ENCODE assay signal across 8 mouse cellular contexts in the genomic region with DNA sequence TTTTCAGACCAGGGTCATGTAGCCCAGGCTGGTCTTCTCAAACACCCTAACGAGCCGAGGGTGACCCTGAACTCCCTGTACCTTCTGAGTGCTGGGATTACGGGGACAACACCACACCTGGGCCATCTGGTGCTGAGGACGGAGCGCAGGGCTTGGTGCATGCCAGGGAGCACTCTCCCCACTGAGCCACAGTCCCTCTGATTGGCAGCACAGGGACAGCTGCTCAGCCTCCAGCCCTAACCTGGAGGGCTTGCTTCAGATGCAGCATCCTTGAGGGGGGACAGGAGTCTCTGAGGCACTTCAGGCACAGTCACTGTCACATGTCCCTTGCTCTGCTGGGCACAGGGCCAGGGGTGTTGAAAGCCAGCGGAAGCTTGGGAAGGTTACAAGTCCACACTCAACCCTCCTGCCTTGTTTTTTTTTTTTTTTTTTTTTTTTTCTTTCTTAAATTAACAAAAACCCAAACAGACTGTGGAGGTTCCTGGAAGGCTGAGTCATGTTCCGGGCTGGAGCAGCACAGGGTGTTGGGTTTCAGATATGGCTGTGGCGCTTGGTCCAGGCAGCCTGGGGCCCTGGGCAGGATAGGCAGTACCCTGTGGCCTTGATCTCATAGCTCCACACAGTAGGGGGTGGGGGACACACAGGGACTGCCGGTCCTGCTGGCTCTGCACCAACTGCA. TPM values are rescaled to one million over a fixed set of nuclear protein-coding genes. Genes with fewer than 3 reads are reported as not detected.
DNase-seq lines count a peak whose midpoint lies in the region; ATAC-seq and TF ChIP-seq lines count a peak whose summit lies in the region.

No protein-coding gene starts in this region.

- no peak overlapping the region for H3K4me2 ChIP-seq in forebrain, postnatal 0 days (ENCODE audit: low read depth)
- H3K4me2 ChIP-seq in lung, embryonic 16.5 days (ENCODE audit: low read depth, low read length), result no peak overlapping the region

- WGBS in forebrain, postnatal 0 days, result 60% methylated on average over 9 of the region's 9 CpGs
- 46% methylated on average over 9 of the region's 9 CpGs for WGBS in lung, embryonic 16.5 days

- no peak for TF ChIP-seq POLR2A in MEL (IDR thresholded peaks at IDR 0.05; ENCODE audit: control insufficient read depth in 1 of 2, insufficient read depth in 1 of 2, low read depth in 1 of 2, low read length in 2 of 2, poor library complexity in 1 of 2)

- DNase-seq in MEL (ENCODE audit: low read depth, low spot score), result peak; percentile 89
- DNase-seq in forebrain, postnatal 0 days, result no peak
- peak; percentile 91 for DNase-seq in heart, postnatal 4 days
- DNase-seq in layer of hippocampus, adult 9-11 months, result peak; percentile 90
- peak; percentile 55 for DNase-seq in ovary, postnatal 14 days (ENCODE audit: low spot score)

- H3K9ac ChIP-seq in MEL (ENCODE audit: control insufficient read depth, low read depth, low read length, poor library complexity, severe bottlenecking), result peak overlapping the region; percentile 47
- no peak overlapping the region for H3K9ac ChIP-seq in forebrain, postnatal 0 days
- H3K9ac ChIP-seq in lung, embryonic 16.5 days (ENCODE audit: low read length), result peak overlapping the region; percentile 49; the same call in 1 of the 2 replicates

- TF ChIP-seq RAD21 in MEL (IDR thresholded peaks at IDR 0.05; ENCODE audit: low read depth, low read length), result no peak

- no peak overlapping the region for H3K4me3 ChIP-seq in MEL (ENCODE audit: control insufficient read depth in 1 of 2, insufficient read depth in 1 of 2, low read depth in 2 of 2, low read length in 2 of 2)
- H3K4me3 ChIP-seq in forebrain, postnatal 0 days (ENCODE audit: low read depth, low read length), result no peak overlapping the region
- H3K4me3 ChIP-seq in lung, embryonic 16.5 days (ENCODE audit: low read length), result no peak overlapping the region

- TF ChIP-seq EP300 in MEL (IDR thresholded peaks at IDR 0.05; ENCODE audit: low read depth in 1 of 2, low read length in 2 of 2), result peak in 1 of 2 experiments; percentile 64; a peak in 3 of 4 replicates

- ATAC-seq in cerebellum, adult (ENCODE audit: insufficient number of reproducible peaks, low FRiP score, low TSS enrichment), result peak; percentile 65
- ATAC-seq in forebrain, postnatal 0 days, result peak; percentile 61
- peak; percentile 88 for ATAC-seq in lung, embryonic 16.5 days (ENCODE audit: low read depth)
- ATAC-seq in inflammation-experienced regulatory T-cells, adult 6 months, result no peak

- H3K9me3 ChIP-seq in MEL (replicated peaks; ENCODE audit: insufficient read depth, low read length), result no peaks in the 10 kb centered on the region
- no peaks in the 10 kb centered on the region for H3K9me3 ChIP-seq in forebrain, postnatal 0 days (ENCODE audit: low read length)
- no peaks in the 10 kb centered on the region for H3K9me3 ChIP-seq in lung, embryonic 16.5 days (ENCODE audit: control insufficient read depth, low read length)

- H3K4me1 ChIP-seq in MEL (ENCODE audit: control insufficient read depth in 1 of 2, insufficient read depth in 2 of 2, low read length in 2 of 2), result peaks cover 0 to 24% of the 10 kb centered on the region in 2 experiments; a peak in 2 of 4 replicates
- H3K4me1 ChIP-seq in forebrain, postnatal 0 days (ENCODE audit: insufficient read depth), result no peaks in the 10 kb centered on the region
- H3K4me1 ChIP-seq in lung, embryonic 16.5 days (replicated peaks; ENCODE audit: control insufficient read depth, insufficient read depth, low read length), result peaks cover 28% of the 10 kb centered on the region

- no peaks in the 10 kb centered on the region; the same call in 1 of the 2 replicates for H3K79me2 ChIP-seq in MEL (ENCODE audit: control insufficient read depth, insufficient read depth, low read length, poor library complexity)

- H3K27me3 ChIP-seq in MEL (ENCODE audit: control insufficient read depth in 1 of 2, insufficient read depth in 2 of 2, low read length in 2 of 2), result no peaks in the 10 kb centered on the region
- H3K27me3 ChIP-seq in forebrain, postnatal 0 days (ENCODE audit: insufficient read depth, low read length), result no peaks in the 10 kb centered on the region
- no peaks in the 10 kb centered on the region for H3K27me3 ChIP-seq in lung, embryonic 16.5 days (ENCODE audit: control insufficient read depth, insufficient read depth, low read depth, low read length)

- no peak for TF ChIP-seq CTCF in MEL (IDR thresholded peaks at IDR 0.05 in 2 of 3, conservative IDR thresholded peaks at IDR 0.05 in 1 of 3; ENCODE audit: control insufficient read depth in 1 of 3, insufficient read depth in 1 of 3, low read depth in 2 of 3, low read length in 3 of 3, poor library complexity in 1 of 3, severe bottlenecking in 1 of 3)
- no peak for TF ChIP-seq CTCF in forebrain, postnatal 0 days (IDR thresholded peaks at IDR 0.05; ENCODE audit: low read depth)

- peak overlapping the region; percentile 81 for H3K27ac ChIP-seq in MEL (ENCODE audit: control insufficient read depth, low read depth, low read length)
- no peak overlapping the region for H3K27ac ChIP-seq in forebrain, postnatal 0 days (ENCODE audit: low read depth, low read length)
- H3K27ac ChIP-seq in lung, embryonic 16.5 days (ENCODE audit: low read length), result peak overlapping the region; percentile 89

- H3K36me3 ChIP-seq in MEL (ENCODE audit: control insufficient read depth in 1 of 2, insufficient read depth in 2 of 2, low read length in 2 of 2), result peaks cover 0 to 20% of the 10 kb centered on the region in 2 experiments; a peak in 3 of 4 replicates
- H3K36me3 ChIP-seq in forebrain, postnatal 0 days (ENCODE audit: insufficient read depth), result peaks cover 8% of the 10 kb centered on the region
- H3K36me3 ChIP-seq in lung, embryonic 16.5 days (ENCODE audit: control insufficient read depth, insufficient read depth, low read length), result peaks cover 5% of the 10 kb centered on the region; the same call in 1 of the 2 replicates

TF ChIP-seq in MEL, 35 proteins besides CTCF, POLR2A, EP300 and RAD21 (continues in another document):
- TF ChIP-seq BHLHE40 (IDR thresholded peaks at IDR 0.05; ENCODE audit: borderline replicate concordance, low read depth, low read length) (no peak), ZKSCAN1 (IDR thresholded peaks at IDR 0.05; ENCODE audit: low read depth, low read length) (no peak; the same call in 1 of the 2 replicates), USF1 (IDR thresholded peaks at IDR 0.05; ENCODE audit: low read depth, low read length) (peak; percentile 82), MXI1 (IDR thresholded peaks at IDR 0.05; ENCODE audit: low read depth, low read length) (peak; percentile 63; the same call in 1 of the 2 replicates)

RNA-seq across cellular contexts. Expression of a gene that starts 24.0 kb away (rescaled TPM):
- total RNA-seq in MEL (2012; rRNA removed), result 422 and 508 TPM in 2 replicates
- 100 to 1,000 TPM in 1 of 2 experiments, not detected in 1; 536 TPM for polyA plus RNA-seq in MEL (2012; ENCODE audit: insufficient read depth in 1 of 2, insufficient read length in 2 of 2, low read depth in 1 of 2, low replicate concordance in 2 of 2, missing spikeins in 1 of 2)
- 401 and 478 TPM in 2 replicates for total RNA-seq in forebrain, postnatal 0 days (2014; rRNA removed)
- polyA plus RNA-seq in forebrain, postnatal 0 days (2015; fragmentation: Nextera tagmentation; extraction: Ambion mirVana), result 644 and 800 TPM in 2 replicates
- total RNA-seq in heart, postnatal 4 days (2021), result 100 to 1,000 TPM; 450 to 489 TPM
- 554 and 585 TPM in 2 replicates for polyA plus RNA-seq in lung, embryonic 16.5 days (2015; fragmentation: Nextera tagmentation; extraction: Ambion mirVana)
- 100 to 1,000 TPM; 346 to 445 (median 381) TPM for polyA plus RNA-seq in inflammation-experienced regulatory T-cells, adult 6 months (2017; shearing (Covaris generic))

RNA-seq across cellular contexts. Expression of a gene that starts 31.4 kb away (rescaled TPM):
- total RNA-seq in MEL (2012; rRNA removed), result 156 and 169 TPM in 2 replicates
- 100 to 1,000 TPM; 258 to 279 TPM for polyA plus RNA-seq in MEL (2012; ENCODE audit: insufficient read depth in 1 of 2, insufficient read length in 2 of 2, low read depth in 1 of 2, low replicate concordance in 2 of 2, missing spikeins in 1 of 2)
- total RNA-seq in forebrain, postnatal 0 days (2014; rRNA removed), result 104 and 129 TPM in 2 replicates
- 168 and 184 TPM in 2 replicates for polyA plus RNA-seq in forebrain, postnatal 0 days (2015; fragmentation: Nextera tagmentation; extraction: Ambion mirVana)
- 10 to 100 TPM; 66.6 to 70.7 TPM for total RNA-seq in heart, postnatal 4 days (2021)
- 194 and 210 TPM in 2 replicates for polyA plus RNA-seq in lung, embryonic 16.5 days (2015; fragmentation: Nextera tagmentation; extraction: Ambion mirVana)
- polyA plus RNA-seq in inflammation-experienced regulatory T-cells, adult 6 months (2017; shearing (Covaris generic)), result 100 to 1,000 TPM; 137 to 227 (median 211) TPM

RNA-seq across cellular contexts. Expression of a gene that starts 34.4 kb away (rescaled TPM):
- total RNA-seq in MEL (2012; rRNA removed), result 14.6 and 15.8 TPM in 2 replicates
- 10 to 100 TPM in 1 of 2 experiments, not detected in 1; 29.0 TPM for polyA plus RNA-seq in MEL (2012; ENCODE audit: insufficient read depth in 1 of 2, insufficient read length in 2 of 2, low read depth in 1 of 2, low replicate concordance in 2 of 2, missing spikeins in 1 of 2)
- 19.2 and 24.2 TPM in 2 replicates for total RNA-seq in forebrain, postnatal 0 days (2014; rRNA removed)
- 4.6 and 6.8 TPM in 2 replicates for polyA plus RNA-seq in forebrain, postnatal 0 days (2015; fragmentation: Nextera tagmentation; extraction: Ambion mirVana)
- total RNA-seq in heart, postnatal 4 days (2021), result 10 to 100 TPM; 19.0 to 19.4 TPM
- polyA plus RNA-seq in lung, embryonic 16.5 days (2015; fragmentation: Nextera tagmentation; extraction: Ambion mirVana), result 18.7 and 19.1 TPM in 2 replicates
- 10 to 100 TPM; 30.4 to 39.1 (median 32.6) TPM for polyA plus RNA-seq in inflammation-experienced regulatory T-cells, adult 6 months (2017; shearing (Covaris generic))

RNA-seq across cellular contexts. Expression of a gene that starts 44.6 kb away (rescaled TPM):
- 77.8 and 108 TPM in 2 replicates for total RNA-seq in MEL (2012; rRNA removed)
- polyA plus RNA-seq in MEL (2012; ENCODE audit: insufficient read depth in 1 of 2, insufficient read length in 2 of 2, low read depth in 1 of 2, low replicate concordance in 2 of 2, missing spikeins in 1 of 2), result 100 to 1,000 TPM in 1 of 2 experiments, not detected in 1; 188 TPM
- 77.2 and 77.8 TPM in 2 replicates for total RNA-seq in forebrain, postnatal 0 days (2014; rRNA removed)
- 13.6 and 14.8 TPM in 2 replicates for polyA plus RNA-seq in forebrain, postnatal 0 days (2015; fragmentation: Nextera tagmentation; extraction: Ambion mirVana)
- total RNA-seq in heart, postnatal 4 days (2021), result 10 to 100 TPM; 98.7 to 99.9 TPM
- polyA plus RNA-seq in lung, embryonic 16.5 days (2015; fragmentation: Nextera tagmentation; extraction: Ambion mirVana), result 18.6 and 23.3 TPM in 2 replicates
- 10 to 100 TPM; 23.5 to 30.3 (median 25.5) TPM for polyA plus RNA-seq in inflammation-experienced regulatory T-cells, adult 6 months (2017; shearing (Covaris generic))

RNA-seq across cellular contexts. Expression of a gene that starts 54.5 kb away (rescaled TPM):
- 25.2 and 26.2 TPM in 2 replicates for total RNA-seq in MEL (2012; rRNA removed)
- polyA plus RNA-seq in MEL (2012; ENCODE audit: insufficient read depth in 1 of 2, insufficient read length in 2 of 2, low read depth in 1 of 2, low replicate concordance in 2 of 2, missing spikeins in 1 of 2), result 10 to 100 TPM in 1 of 2 experiments, not detected in 1; 53.6 TPM
- 2.3 and 2.4 TPM in 2 replicates for total RNA-seq in forebrain, postnatal 0 days (2014; rRNA removed)
- polyA plus RNA-seq in forebrain, postnatal 0 days (2015; fragmentation: Nextera tagmentation; extraction: Ambion mirVana), result 1.2 and 1.7 TPM in 2 replicates
- 1 to 10 TPM; 4.0 to 4.1 TPM for total RNA-seq in heart, postnatal 4 days (2021)
- polyA plus RNA-seq in lung, embryonic 16.5 days (2015; fragmentation: Nextera tagmentation; extraction: Ambion mirVana), result 18.1 and 21.8 TPM in 2 replicates
- polyA plus RNA-seq in inflammation-experienced regulatory T-cells, adult 6 months (2017; shearing (Covaris generic)), result 100 to 1,000 TPM; 242 to 254 (median 251) TPM
